20 mouse cellular contexts compared by ENCODE assay signal in the genomic region with DNA sequence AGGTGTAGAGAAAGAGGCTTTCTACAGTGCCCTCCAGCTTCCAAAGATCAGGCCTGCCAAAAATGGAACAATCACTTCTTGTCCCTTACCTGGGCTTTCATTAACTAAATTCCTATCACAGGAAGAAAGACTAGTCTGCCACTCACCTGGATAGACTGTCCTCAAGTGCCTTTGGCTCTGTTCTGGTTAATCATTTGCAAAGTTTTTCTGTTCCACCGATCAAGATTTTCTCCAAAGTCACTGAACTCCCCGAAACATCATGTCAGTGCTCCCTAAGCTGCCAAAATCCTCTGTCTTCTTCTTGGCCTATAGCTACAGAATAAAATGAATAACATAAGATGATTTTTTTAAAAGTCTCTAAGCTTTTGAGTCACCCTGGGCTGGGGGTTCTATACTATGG.
DNase-seq lines count a peak whose midpoint lies in the region; ATAC-seq and TF ChIP-seq lines count a peak whose summit lies in the region.
"Had no signal": no experiment of that assay in that cellular context is flagged by ENCODE, and none has a peak within 500 bp of the region (broad histone marks: within the 10 kb centered on the region; RNA-seq: fewer than 3 reads in every experiment).

No protein-coding gene starts in this region.

- no peak for TF ChIP-seq CTCF in liver, adult 2 months (IDR thresholded peaks at IDR 0.05; ENCODE audit: low read depth, low read length)
- no peak for TF ChIP-seq CTCF in lung, postnatal 0 days (IDR thresholded peaks at IDR 0.05)

- no peaks in the 10 kb centered on the region for H3K36me3 ChIP-seq in kidney, embryonic 14.5 days (ENCODE audit: control insufficient read depth, insufficient read depth, low read length)
- H3K36me3 ChIP-seq in liver, adult 2 months (ENCODE audit: control insufficient read depth, insufficient read depth, low read length), result no peaks in the 10 kb centered on the region
- H3K36me3 ChIP-seq in liver, embryonic 12.5 days, result no peaks in the 10 kb centered on the region
- no peaks in the 10 kb centered on the region for H3K36me3 ChIP-seq in lung, postnatal 0 days (ENCODE audit: insufficient read depth, low read length)
- H3K36me3 ChIP-seq: embryonic facial prominence, embryonic 13.5 days; forebrain, embryonic 12.5 days; heart, embryonic 15.5 days; hindbrain, embryonic 10.5 days had no signal

- H3K9me3 ChIP-seq in kidney, embryonic 14.5 days (ENCODE audit: control insufficient read depth, low read length), result no peaks in the 10 kb centered on the region
- H3K9me3 ChIP-seq in liver, embryonic 12.5 days (replicated peaks), result no peaks in the 10 kb centered on the region
- H3K9me3 ChIP-seq in lung, postnatal 0 days (ENCODE audit: low read length), result no peaks in the 10 kb centered on the region
- H3K9me3 ChIP-seq: embryonic facial prominence, embryonic 13.5 days; forebrain, embryonic 12.5 days; heart, embryonic 15.5 days; hindbrain, embryonic 10.5 days had no signal

- no peak for TF ChIP-seq EP300 in lung, postnatal 0 days (IDR thresholded peaks at IDR 0.05)

- peaks cover 8% of the 10 kb centered on the region for H3K4me1 ChIP-seq in kidney, embryonic 14.5 days (ENCODE audit: control insufficient read depth, insufficient read depth, low read length)
- peaks cover 10% of the 10 kb centered on the region for H3K4me1 ChIP-seq in liver, adult 2 months (ENCODE audit: control insufficient read depth, insufficient read depth, low read length)
- H3K4me1 ChIP-seq in liver, embryonic 12.5 days, result peaks cover 5% of the 10 kb centered on the region; the same call in 1 of the 2 replicates
- peaks cover 13% of the 10 kb centered on the region for H3K4me1 ChIP-seq in lung, postnatal 0 days (ENCODE audit: insufficient read depth, low read depth, low read length)

- no peak overlapping the region for H3K27ac ChIP-seq in kidney, embryonic 14.5 days (ENCODE audit: low read depth, low read length)
- no peak overlapping the region for H3K27ac ChIP-seq in liver, adult 2 months (replicated peaks; ENCODE audit: insufficient read depth, low read depth, low read length)
- no peak overlapping the region for H3K27ac ChIP-seq in liver, embryonic 12.5 days
- H3K27ac ChIP-seq in lung, postnatal 0 days (ENCODE audit: low read length), result no peak overlapping the region
- H3K27ac ChIP-seq: embryonic facial prominence, embryonic 13.5 days; forebrain, embryonic 12.5 days; heart, adult 2 months; heart, embryonic 15.5 days; hindbrain, embryonic 10.5 days had no signal

- H3K27me3 ChIP-seq in kidney, embryonic 14.5 days (ENCODE audit: control insufficient read depth, insufficient read depth, low read length), result no peaks in the 10 kb centered on the region
- 0 out of 2 replicates have a peak, but pooled peaks cover 2% of the 10 kb centered on the region for H3K27me3 ChIP-seq in liver, adult 2 months (ENCODE audit: control insufficient read depth, insufficient read depth, low read length)
- H3K27me3 ChIP-seq in liver, embryonic 12.5 days (replicated peaks), result peaks cover 7% of the 10 kb centered on the region; the same call in 1 of the 2 replicates
- no peaks in the 10 kb centered on the region for H3K27me3 ChIP-seq in lung, postnatal 0 days (replicated peaks; ENCODE audit: insufficient read depth, low read length)
- H3K27me3 ChIP-seq: embryonic facial prominence, embryonic 13.5 days; heart, embryonic 15.5 days had no signal

- H3K4me2 ChIP-seq in kidney, embryonic 14.5 days (replicated peaks; ENCODE audit: low read depth, low read length), result no peak overlapping the region
- H3K4me2 ChIP-seq in liver, embryonic 12.5 days, result no peak overlapping the region
- H3K4me2 ChIP-seq in lung, postnatal 0 days (replicated peaks; ENCODE audit: low read depth, low read length), result no peak overlapping the region
- H3K4me2 ChIP-seq: embryonic facial prominence, embryonic 13.5 days; forebrain, embryonic 12.5 days; heart, embryonic 11.5 days; heart, embryonic 15.5 days had no signal

- TF ChIP-seq POLR2A in liver, adult 2 months (IDR thresholded peaks at IDR 0.05; ENCODE audit: extremely low read depth, insufficient read depth, low read length), result no peak

- peak; percentile 15 to 51 for DNase-seq in kidney, adult 8-10 months
- DNase-seq in liver, adult 2 months (ENCODE audit: extremely low read depth, low read depth, low spot score), result peak; percentile 65
- peak; percentile 25 for DNase-seq in lung, postnatal 0 days (ENCODE audit: low spot score)
- DNase-seq in lung, postnatal 25 days (ENCODE audit: low spot score), result no peak
- DNase-seq: adrenal gland, adult 2 months; adrenal gland, postnatal 25 days; cerebellum, adult 18-20 months; cerebellum, adult 9-11 months; cerebellum, postnatal 36 days; gastrocnemius, postnatal 10 days; heart, adult 2 months; heart, postnatal 14 days had no signal

- no peaks in the 10 kb centered on the region for H3K79me2 ChIP-seq in liver, adult 2 months (ENCODE audit: control insufficient read depth, insufficient read depth, low read length)

- 63% methylated on average over 2 of the region's 2 CpGs for WGBS in kidney, embryonic 14.5 days
- WGBS in liver, adult 2 months, result 33% methylated on average over 2 of the region's 2 CpGs
- WGBS in liver, embryonic 12.5 days (ENCODE audit: insufficient replicate concordance), result 65% methylated on average over 2 of the region's 2 CpGs
- 66% methylated on average over 2 of the region's 2 CpGs for WGBS in lung, postnatal 0 days

- H3K4me3 ChIP-seq in kidney, embryonic 14.5 days (ENCODE audit: low read length), result no peak overlapping the region
- H3K4me3 ChIP-seq in liver, adult 2 months (ENCODE audit: insufficient read depth, low read depth, low read length), result no peak overlapping the region
- no peak overlapping the region for H3K4me3 ChIP-seq in liver, embryonic 12.5 days
- H3K4me3 ChIP-seq in lung, postnatal 0 days (ENCODE audit: low read depth, low read length), result no peak overlapping the region
- H3K4me3 ChIP-seq: embryonic facial prominence, embryonic 13.5 days; forebrain, embryonic 12.5 days; heart, adult 2 months; heart, embryonic 15.5 days; hindbrain, embryonic 10.5 days had no signal

- H3K9ac ChIP-seq in kidney, embryonic 14.5 days (ENCODE audit: low read depth, low read length), result no peak overlapping the region
- no peak overlapping the region for H3K9ac ChIP-seq in liver, adult 2 months (ENCODE audit: low read depth, low read length)
- no peak overlapping the region for H3K9ac ChIP-seq in liver, embryonic 12.5 days
- H3K9ac ChIP-seq in lung, postnatal 0 days (replicated peaks; ENCODE audit: low read depth), result no peak overlapping the region
- H3K9ac ChIP-seq: embryonic facial prominence, embryonic 13.5 days; forebrain, embryonic 12.5 days; heart, embryonic 15.5 days had no signal

- no peak for ATAC-seq in kidney, embryonic 14.5 days (ENCODE audit: low FRiP score, low TSS enrichment)
- ATAC-seq in liver, embryonic 12.5 days, result no peak
- ATAC-seq in lung, postnatal 0 days, result no peak
- ATAC-seq: forebrain, embryonic 16.5 days had no signal
